Mouse (Mus musculus): ENCODE measurements around the gene Nfasc.

Nfasc gene

DNA sequence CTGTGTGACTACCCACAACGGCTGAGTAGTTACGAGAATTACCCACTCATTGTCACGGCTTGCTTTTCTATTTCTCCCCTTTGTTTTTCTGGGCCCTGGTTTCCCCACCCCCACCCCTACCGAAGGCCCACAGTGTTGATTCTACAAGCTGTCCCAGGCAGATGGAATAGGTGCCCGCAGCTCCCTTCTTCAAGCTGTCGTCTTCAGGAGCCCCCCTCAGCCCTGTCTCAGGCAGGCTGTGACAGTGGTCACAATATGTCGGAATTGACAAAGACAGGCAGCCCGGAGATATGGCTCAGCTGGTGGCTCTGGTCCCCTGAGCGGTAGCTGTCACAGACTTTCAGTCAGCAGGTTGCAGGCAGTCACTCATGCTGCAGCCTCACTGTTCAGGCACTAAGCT, 90.9 kb downstream of the Nfasc start:
- peak; percentile 58 for DNase-seq (ENCODE audit: low read depth, low spot score)

DNA sequence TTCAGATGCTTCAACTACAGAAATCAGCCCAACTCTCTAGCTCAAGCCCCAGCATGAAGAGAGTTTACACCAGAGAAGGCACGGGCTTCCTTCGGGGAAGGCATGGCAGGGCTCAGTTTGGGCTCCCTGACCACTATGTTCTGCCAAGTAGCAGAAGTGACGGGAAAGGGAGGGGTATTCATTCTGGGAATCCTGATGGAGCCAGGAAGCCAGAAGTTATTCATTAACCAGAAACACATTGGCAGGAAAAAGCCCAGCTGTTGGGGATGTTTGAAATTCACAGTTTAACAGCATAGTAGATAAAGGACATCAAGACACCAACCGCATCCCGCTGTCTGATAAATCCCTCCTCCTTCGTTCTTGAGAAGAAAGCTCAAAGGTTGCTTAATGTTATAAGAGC, 93.6 kb downstream of the Nfasc start:
- DNase-seq (ENCODE audit: low read depth, low spot score), result no peak

DNA sequence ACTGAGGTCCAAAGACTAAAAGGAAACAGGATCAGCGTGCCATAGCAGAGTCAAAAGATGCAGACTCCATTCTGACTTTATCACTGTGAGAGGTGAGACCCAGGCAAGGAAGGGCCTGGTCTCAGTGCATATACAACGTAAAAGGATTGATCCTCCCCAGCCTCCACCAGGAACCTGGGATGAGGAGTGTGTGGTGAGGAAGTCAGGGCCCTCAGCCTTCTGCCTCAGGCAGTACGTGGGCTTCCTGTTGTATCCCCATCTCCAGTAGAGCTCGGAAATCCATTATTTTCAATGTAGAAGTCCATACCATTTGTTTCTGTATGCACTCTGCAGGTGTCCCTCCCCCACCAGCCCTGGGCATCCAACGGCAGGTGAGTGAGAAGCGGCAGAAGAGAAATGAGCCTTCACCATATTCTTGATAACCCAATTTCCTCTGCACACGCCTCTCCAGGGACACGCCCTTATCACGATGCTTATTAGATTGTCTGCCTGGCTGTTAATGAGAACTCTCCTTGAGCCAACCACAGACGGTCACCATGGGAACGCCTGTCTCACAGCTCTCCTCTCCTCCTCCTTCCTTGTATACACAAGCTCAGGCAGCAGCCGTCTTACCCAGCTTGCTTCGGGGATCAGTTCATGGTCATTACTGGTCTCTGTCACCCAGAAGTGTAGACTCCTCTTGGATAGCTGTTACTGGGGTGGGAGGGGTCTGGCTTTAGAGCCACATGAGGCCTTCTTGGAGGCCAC, 100.4 kb downstream of the Nfasc start:
- peak; percentile 88 for DNase-seq (ENCODE audit: low read depth, low spot score)

DNA sequence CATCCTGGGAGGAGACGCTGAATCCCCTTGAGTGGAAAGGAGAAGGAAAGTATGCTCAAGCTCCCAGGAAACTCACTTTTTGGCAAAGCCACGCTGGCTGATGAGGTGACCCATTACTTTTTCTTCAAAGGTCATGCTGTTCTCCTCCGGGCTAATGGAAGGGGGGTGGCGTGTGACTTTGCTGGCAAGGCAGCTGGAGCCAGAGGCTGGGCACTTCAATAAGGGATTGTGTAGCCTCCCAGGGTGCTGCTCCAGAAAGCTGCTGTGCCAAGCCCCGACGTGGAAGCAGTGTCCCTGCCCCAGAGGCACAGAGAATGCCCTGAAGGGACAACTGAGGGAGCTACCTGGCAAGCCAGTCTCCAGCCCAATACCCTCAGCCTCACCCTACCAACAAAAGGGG, 101.3 kb downstream of the Nfasc start:
- DNase-seq (ENCODE audit: low read depth, low spot score), result peak; percentile 80

DNA sequence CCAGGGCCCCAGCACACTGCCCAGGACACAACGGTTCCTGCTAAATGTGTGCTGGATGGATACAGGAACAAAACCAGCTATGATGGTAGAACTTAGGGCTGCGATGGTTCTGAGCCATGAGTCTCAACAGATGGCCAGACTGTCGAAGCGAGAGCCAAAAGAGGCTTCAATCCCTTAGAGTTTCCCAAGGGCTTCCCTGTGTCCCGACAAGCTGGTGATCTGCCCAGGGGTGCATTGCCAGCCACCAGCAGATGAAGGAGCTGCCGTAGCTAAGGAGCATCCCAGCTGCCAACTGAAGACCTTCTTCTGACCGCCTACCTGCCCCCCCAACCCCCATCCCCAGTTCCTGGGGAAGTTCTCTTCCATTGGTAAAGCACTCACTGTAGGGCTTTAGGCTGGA, 104.3 kb downstream of the Nfasc start:
- DNase-seq (ENCODE audit: low read depth, low spot score), result peak; percentile 81

DNA sequence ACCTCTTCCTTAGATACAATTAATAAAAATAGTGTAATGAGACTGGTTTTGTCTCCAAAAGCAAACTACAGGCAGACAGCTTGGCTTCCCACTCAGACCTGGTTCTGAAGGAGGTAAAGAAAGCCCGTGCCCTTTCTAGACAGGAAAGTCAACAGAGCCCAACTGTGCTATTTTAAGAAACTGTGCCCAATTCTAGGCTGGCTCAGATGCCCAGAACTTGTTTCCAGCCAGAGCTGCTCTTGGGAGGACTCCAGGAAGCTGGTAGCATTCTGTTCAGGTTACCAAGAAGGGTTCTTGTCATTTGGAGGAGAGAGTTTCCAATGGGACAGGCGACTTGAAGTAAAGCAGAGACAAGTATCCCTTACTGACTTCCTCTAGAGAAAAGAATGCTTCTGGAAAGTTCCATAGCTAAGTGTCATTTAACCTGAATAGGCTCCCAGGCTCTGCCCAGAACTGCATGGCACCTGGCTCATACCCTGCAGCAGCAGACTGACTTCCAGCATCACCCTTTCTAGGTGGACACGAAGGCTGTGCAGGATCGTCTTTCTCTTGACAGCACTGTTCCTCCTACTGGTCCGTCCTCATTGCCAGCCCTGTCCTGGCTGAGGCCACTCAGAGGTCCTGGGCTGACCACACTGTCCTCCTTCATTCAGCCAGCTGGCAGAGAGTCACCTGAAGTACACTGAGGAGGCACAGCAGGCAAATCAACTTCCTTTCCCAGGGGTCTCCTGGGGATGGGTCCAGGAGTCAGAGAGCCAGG, 111.8 kb downstream of the Nfasc start:
- peak; percentile 93 for DNase-seq (ENCODE audit: low read depth, low spot score)

DNA sequence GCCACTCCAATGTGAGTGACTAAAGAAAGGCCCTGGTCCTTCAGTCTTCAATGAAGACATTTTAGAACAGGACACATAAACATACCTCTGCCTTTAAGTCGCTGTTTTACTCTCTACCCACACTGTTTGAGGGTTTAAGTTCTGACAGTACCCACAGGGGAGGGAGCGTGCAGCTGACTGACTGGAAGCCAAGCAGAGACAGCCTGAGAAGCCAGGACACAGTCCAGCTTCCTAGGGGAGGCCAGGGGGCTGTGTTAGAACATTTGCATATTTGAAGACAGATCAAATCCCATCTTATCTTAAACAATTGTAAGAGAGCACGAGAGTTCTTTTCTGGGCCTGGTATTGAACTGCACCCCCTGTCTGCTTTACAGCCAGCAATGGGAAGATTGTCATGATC, 113.0 kb downstream of the Nfasc start:
- no peak for DNase-seq (ENCODE audit: low read depth, low spot score)

DNA sequence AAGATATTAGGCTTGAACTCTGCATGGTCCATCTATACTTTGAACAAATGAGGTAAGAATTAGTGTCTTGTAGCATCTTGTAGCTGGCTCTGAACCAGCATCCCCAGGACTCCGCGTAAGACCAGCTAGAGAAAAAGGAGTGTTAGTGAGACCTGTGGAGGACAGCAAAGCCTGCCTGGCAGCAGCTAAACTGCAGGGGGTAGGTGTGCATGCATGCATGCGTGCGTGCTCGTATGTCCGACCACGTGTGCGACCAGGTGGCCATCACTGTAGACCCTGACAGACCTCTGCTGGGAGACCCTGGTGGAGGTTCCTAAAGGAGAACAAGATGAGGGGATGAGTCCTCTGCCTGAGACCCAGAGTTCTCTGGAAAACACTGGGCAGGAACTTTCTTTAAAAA, 113.4 kb downstream of the Nfasc start:
- DNase-seq (ENCODE audit: low read depth, low spot score), result no peak

DNA sequence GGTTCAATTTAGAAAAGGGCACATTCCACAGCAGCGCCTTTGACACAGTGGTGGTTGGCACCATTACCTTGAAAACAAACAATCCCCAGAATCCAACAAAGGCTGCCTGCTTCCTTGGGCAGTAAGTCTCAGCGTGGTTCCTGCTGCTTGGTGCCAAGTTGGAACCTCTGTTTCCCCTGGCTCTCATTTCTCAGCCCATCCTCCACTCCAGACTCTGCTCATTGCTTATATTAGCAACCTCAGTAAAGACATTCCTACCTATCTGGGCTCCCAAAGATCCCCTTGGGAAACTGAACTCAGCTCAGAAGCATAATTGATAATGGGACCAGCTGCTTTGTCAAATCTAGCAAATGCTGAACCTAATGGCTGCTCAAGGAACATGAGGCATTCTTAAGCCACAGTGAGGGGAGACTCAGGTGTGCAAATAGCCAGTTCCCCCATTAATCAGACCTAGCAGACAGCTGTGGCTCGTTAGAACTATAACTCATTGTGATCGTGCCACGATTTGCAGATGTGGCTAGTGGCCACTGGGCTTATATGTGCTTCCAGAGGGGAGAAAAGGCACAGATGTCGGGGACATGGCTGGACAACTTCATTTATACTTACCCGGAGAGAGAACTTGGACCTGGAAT, 115.4 kb downstream of the Nfasc start:
- peak; percentile 37 for DNase-seq (ENCODE audit: low read depth, low spot score)

DNA sequence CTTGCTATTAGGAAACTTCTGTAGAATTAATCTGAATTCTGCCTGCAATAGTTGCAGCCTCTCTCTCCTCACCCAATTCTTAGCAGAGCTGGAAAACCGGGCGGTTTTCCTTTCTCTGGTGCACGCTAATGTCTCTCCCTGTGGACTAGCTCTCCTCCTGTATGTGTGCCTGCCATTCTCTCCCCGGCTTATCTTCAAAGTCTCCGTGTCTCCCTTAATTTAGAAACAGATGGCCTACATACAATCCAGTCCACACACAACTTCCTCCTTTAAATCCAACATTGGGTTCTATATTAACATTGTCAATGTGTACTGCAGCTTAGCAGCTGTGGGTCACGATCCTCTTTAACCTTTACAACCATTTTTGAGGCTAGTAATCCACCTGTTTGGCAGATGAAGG, 116.6 kb downstream of the Nfasc start:
- peak; percentile 56 for DNase-seq (ENCODE audit: low read depth, low spot score)

DNA sequence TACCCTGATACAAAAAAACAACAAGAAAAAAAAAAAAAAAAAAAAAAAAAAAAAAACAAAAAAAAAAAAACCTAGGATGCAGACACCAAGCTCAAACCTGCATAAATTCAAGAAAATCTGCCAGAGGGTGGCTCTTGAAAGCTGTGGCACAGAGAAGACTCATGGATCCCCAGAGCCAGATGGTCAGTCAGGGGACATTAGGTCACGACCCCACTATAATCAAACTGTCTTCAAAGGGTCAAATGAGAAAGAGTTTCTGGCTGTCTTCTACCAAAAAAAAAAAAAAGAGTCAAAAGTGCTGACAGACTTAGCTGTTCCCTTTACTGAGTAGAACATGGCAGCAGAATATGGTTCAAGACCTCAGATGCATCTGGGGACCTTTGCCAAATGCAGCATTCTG, 117.1 kb downstream of the Nfasc start:
- DNase-seq (ENCODE audit: low read depth, low spot score), result no peak

DNA sequence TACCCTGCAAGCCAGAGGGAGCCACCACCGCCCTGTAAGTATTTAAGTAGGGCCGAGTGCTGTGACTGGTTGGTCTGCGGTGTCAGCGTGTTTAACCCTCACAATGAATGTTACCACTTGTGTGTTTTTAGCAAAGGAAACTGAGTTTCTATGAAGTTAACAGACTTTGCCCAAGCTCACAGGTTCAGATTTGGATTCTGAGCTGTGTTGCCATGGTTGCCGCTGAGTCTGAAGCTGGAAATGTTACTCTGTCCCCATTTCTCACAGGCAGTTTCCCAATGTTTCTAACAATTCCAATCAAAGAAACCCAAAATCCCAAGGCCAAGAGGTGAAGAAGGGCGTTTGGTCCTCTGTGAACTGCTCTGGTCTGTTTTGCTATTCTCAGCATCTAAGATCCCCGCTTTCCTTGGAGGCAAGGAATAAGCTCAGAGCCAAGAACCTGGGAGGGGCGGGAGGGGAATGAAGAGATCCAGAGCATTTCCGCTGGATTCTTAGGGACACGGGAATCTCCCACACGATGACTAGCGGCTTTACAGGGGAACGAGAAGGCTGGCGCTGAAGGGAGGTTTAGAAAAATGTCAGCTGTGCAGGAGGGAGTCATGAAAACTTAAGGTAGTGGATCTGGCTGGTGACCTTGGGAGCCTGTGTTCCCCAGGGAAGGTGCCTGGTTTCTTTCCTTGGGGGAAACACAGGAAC, 117.8 kb downstream of the Nfasc start:
- DNase-seq (ENCODE audit: low read depth, low spot score), result peak; percentile 75

DNA sequence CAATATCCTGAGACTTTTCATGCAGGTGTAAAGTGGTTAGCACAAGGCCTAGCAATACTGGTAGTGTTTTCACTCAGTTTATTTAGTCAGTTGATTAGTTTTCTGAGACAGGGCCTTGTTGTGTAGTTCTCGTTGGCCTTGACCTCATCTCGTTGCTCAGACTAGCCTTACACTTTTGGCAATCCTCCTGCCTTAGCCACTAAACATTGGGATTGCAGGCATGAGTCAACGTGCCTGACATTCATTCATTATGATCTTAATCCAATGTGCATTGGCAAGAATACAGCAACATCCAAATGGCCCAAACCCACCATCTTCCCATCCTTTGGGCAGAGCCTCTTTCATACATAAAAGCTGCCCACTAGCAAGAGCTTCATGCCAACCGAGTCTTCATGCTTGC, 129.5 kb downstream of the Nfasc start:
- no peak for DNase-seq (ENCODE audit: low read depth, low spot score)

DNA sequence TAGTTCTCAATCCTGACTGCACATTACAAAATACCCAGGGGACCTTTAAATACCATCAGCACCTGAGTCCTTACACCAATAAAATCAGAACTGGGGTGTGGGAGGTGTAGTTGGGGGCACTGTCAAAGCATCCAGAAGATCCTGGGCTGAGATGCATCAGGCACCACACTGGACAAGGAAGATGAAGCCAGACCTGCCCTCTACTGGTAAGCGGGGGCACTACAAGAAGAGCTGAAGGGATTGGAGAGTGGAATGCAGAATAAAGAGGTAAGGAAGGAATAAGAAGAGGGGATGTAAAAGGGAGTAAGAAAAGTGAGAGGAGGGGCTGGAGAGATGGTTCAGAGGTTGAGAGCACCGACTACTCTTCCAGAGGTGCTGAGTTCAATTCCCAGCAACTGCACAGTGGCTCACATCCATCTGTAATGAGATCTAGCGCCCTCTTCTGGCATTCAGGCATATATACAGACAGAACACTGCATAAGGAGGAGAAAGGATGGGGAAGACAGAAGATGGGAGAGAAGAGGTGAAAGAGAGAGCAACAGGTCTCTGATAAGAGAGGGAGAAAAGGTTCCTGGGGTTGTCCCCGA, 132.5 kb downstream of the Nfasc start:
- peak; percentile 68 for DNase-seq (ENCODE audit: low read depth, low spot score)

DNA sequence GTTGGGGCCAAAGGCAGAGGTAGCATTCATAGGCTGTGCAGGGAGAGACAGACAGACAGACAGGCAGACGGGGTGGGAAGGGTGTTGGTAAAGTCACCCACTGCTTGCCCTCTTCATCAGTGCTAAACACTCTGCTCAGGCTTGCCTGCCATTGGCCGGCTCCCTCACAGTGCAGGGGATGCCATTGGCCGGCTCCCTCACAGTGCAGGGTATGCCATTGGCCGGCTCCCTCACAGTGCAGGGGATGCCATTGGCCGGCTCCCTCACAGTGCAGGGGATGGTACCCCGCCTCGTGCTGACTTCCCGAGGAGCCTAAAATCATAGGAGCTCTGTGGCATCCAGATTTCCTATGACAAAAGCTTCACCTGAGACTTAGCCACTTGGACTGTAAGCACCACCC, 139.4 kb downstream of the Nfasc start:
- no peak for DNase-seq (ENCODE audit: low read depth, low spot score)

DNA sequence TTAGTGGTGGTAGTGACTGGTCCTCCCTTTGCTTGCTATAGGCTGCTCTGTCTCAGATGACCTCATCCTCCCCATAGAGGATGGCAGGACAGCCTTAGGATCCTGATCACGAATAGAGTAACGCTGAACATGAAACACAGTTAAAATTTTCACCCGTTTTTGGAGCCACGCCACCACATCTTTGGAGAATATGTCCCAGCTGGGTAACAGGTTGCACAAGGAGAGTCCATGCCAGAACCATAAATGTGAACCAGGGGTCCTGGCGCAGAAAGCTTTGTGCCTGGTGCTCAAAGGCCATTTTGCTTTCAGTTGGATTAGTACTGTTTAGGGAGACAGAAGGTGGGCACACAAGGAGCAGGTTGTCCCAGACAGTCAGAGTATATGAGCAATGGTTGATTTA, 143.6 kb downstream of the Nfasc start:
- DNase-seq (ENCODE audit: low read depth, low spot score), result peak; percentile 27

DNA sequence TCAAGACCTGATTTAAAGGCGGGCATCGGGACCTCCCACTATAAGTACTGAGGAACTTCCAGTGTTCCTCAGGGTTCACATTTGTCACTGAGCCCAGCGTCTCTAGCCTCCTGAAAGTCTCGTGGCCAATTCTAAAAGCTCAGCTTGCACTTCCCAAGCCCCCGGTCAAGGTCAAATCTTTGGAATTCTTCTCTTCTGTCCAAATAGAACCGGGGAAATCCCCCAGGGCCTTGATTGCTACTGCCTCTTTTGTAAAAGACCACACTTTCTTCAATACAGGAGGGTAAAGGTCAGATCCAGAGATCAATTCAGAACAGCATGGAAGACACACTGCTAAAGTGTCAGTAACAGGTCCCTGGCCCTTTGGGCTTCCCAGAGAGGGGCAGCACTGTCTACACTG, 145.9 kb downstream of the Nfasc start:
- no peak for DNase-seq (ENCODE audit: low read depth, low spot score)

DNA sequence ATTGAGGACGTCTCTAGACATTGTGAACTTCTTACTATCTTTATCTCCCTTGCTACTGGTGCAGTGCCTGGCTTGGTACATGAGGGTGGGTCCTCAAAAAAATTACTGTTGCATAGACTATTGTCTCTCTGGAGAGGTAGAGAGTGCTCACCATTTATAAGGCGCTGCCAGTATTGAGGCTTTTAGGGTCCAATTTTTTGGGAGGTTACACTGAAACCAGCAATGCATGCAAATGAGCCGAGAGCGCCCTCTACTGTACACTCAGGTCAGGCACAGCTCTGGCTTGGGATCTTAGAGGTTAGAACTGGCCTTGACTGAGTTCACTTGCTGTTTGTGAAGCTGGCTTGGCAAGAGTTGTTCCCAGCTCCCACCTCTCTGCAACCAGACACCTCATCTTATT, 147.0 kb downstream of the Nfasc start:
- DNase-seq (ENCODE audit: low read depth, low spot score), result peak; percentile 92

DNA sequence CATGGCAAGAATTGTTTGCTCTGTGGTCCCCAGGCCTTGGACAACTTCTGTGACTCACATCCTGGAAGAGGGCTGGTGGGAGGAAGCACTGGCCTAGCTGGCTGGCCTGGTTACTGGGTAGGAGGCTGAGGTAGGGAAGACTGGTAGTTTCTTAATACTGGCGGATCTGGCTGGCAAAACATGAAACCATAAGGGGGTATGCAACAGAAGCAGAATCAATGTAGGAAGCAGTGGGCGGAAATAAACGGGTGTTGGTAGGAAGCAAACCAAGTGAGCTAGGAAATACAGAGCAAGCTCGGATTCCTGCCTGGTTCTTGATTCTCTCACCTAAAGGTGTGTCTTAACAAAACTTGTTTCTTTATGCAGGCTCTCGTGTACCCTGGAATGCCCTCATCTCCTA, 149.5 kb downstream of the Nfasc start:
- peak; percentile 53 for DNase-seq (ENCODE audit: low read depth, low spot score)

DNA sequence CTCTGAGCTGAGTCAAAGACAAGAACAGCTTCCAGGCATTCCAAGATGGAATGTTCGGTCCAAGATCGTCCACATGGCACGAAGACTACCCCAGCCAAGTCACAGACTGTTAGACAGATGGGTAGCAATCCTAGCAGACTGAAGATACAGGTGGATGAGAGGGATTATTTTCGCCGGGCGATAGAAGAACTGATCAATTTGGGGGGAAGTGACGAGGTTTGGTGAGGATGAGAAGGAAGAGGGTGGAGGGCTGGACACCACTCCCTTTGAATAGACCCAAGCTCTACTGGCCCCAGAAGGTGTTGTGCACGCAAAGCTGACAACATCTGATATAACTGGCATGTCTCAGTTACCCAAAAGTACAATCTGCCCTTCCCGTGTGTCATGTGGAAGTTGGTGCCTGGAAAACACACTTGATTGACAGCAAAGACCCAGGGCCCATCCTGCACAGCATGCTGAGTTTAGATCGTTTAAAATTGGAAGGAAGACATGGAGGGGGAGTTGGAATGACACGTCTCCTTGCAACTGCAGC, 150.1 kb downstream of the Nfasc start:
- DNase-seq (ENCODE audit: low read depth, low spot score), result peak; percentile 88

DNA sequence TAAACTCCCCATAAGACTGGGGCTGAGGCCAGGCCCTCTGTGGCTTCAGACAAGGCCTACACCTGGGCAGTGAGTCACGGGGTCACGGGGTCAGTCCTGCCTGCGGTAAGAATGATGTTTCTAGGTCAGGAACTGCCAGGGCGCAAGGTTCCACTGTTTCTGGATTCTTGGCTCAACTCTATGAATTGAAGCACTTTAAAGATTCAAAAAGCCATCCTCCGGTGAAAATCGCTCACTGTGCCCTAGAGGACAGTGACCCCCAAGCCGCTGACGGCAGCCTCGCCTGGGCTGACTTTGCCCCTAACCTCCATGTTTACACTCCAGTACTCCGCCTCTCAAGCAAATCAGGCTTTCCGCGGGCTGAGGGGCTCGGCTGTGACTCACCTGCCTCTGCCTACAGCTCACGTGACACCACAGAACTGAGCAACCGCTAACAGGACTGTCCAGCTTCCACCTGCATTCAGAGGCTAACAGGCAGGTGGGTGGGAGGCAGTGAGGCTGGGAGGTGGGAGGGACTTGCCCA, 154.9 kb downstream of the Nfasc start:
- peak; percentile 60 for DNase-seq (ENCODE audit: low read depth, low spot score)
